ENCODE assay signal across 29 mouse cellular contexts in the genomic region with DNA sequence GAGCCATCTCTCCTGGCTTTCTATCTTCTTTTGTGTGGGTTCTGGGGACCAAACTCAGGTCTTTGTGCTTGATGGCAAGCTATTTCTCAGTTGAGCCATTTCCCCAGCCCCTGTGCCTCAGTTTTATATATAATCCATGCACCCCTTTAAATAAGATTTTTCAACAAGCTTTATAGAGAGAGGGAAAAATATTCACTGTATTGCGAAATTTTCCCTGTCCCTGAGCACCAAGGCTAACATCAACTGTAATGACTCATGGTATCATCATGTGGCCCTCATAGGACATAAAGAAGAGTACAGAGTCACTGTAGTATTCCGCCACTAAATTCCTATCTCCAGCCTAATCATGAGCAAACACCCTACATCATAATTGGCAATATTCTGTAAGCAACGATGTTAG.
A peak's percentile ranks its signal among the peaks of the same experiment; 100 is the strongest.
DNase-seq lines count a peak whose midpoint lies in the region; ATAC-seq and TF ChIP-seq lines count a peak whose summit lies in the region.
"Had no signal": no experiment of that assay in that cellular context is flagged by ENCODE, and none has a peak within 500 bp of the region (broad histone marks: within the 10 kb centered on the region; RNA-seq: fewer than 3 reads in every experiment).

No protein-coding gene starts in this region.

- H3K4me1 ChIP-seq in lung, postnatal 0 days (ENCODE audit: insufficient read depth, low read depth, low read length) = no peaks in the 10 kb centered on the region
- peaks cover 16% of the 10 kb centered on the region for H3K4me1 ChIP-seq in bone marrow macrophage, adult 2 months (ENCODE audit: control insufficient read depth, insufficient read depth, low read length)
- H3K4me1 ChIP-seq: embryonic facial prominence, embryonic 12.5 days; embryonic facial prominence, embryonic 15.5 days; forebrain, embryonic 12.5 days; heart, embryonic 10.5 days; heart, embryonic 13.5 days; hindbrain, embryonic 15.5 days; intestine, embryonic 15.5 days had no signal

- H3K27me3 ChIP-seq in lung, postnatal 0 days (replicated peaks; ENCODE audit: insufficient read depth, low read length) = no peaks in the 10 kb centered on the region
- H3K27me3 ChIP-seq: embryonic facial prominence, embryonic 12.5 days; embryonic facial prominence, embryonic 15.5 days; forebrain, embryonic 12.5 days; heart, embryonic 13.5 days; hindbrain, embryonic 15.5 days; intestine, embryonic 15.5 days had no signal

- WGBS in lung, postnatal 0 days = 84% methylated on average over 3 of the region's 3 CpGs

- no peaks in the 10 kb centered on the region for H3K9me3 ChIP-seq in lung, postnatal 0 days (ENCODE audit: low read length)
- H3K9me3 ChIP-seq: embryonic facial prominence, embryonic 12.5 days; embryonic facial prominence, embryonic 15.5 days; forebrain, embryonic 12.5 days; heart, embryonic 10.5 days; hindbrain, embryonic 15.5 days; intestine, embryonic 15.5 days had no signal

- H3K27ac ChIP-seq in lung, postnatal 0 days (ENCODE audit: low read length) = no peak overlapping the region
- peak overlapping the region; percentile 66 for H3K27ac ChIP-seq in bone marrow macrophage, adult 2 months (ENCODE audit: insufficient read depth, low read depth, low read length)
- H3K27ac ChIP-seq: embryonic facial prominence, embryonic 12.5 days; embryonic facial prominence, embryonic 15.5 days; forebrain, embryonic 12.5 days; heart, adult 2 months; heart, embryonic 10.5 days; heart, embryonic 13.5 days; hindbrain, embryonic 15.5 days; intestine, embryonic 15.5 days had no signal

- no peak overlapping the region for H3K4me2 ChIP-seq in lung, postnatal 0 days (replicated peaks; ENCODE audit: low read depth, low read length)
- H3K4me2 ChIP-seq: embryonic facial prominence, embryonic 12.5 days; embryonic facial prominence, embryonic 15.5 days; forebrain, embryonic 12.5 days; heart, embryonic 13.5 days; hindbrain, embryonic 15.5 days; intestine, embryonic 15.5 days had no signal

- no peak overlapping the region for H3K4me3 ChIP-seq in lung, postnatal 0 days (ENCODE audit: low read depth, low read length)
- H3K4me3 ChIP-seq in bone marrow macrophage, adult 2 months (ENCODE audit: insufficient read depth, low read length) = no peak overlapping the region
- H3K4me3 ChIP-seq: embryonic facial prominence, embryonic 12.5 days; embryonic facial prominence, embryonic 15.5 days; erythroblast, embryonic 14.5 days; forebrain, embryonic 12.5 days; heart, adult 2 months; heart, embryonic 10.5 days; heart, embryonic 13.5 days; hindbrain, embryonic 15.5 days; intestine, embryonic 15.5 days had no signal

- ATAC-seq in lung, postnatal 0 days = no peak
- ATAC-seq: activated CD4-positive, CD25-positive, alpha-beta regulatory T cell, adult 4 months; CD4-positive, CD25-positive, alpha-beta regulatory T cell, adult 4 months; forebrain, embryonic 16.5 days; intestine, embryonic 15.5 days had no signal

- no peak for TF ChIP-seq POLR2A in bone marrow macrophage, adult 2 months (IDR thresholded peaks at IDR 0.05; ENCODE audit: borderline replicate concordance, low read depth, low read length)

- H3K9ac ChIP-seq in lung, postnatal 0 days (replicated peaks; ENCODE audit: low read depth) = no peak overlapping the region
- H3K9ac ChIP-seq: embryonic facial prominence, embryonic 12.5 days; embryonic facial prominence, embryonic 15.5 days; forebrain, embryonic 12.5 days; heart, embryonic 13.5 days; hindbrain, embryonic 15.5 days; intestine, embryonic 15.5 days had no signal

- TF ChIP-seq EP300 in lung, postnatal 0 days (IDR thresholded peaks at IDR 0.05) = no peak

- H3K36me3 ChIP-seq in lung, postnatal 0 days (ENCODE audit: insufficient read depth, low read length) = no peaks in the 10 kb centered on the region
- H3K36me3 ChIP-seq: embryonic facial prominence, embryonic 12.5 days; embryonic facial prominence, embryonic 15.5 days; forebrain, embryonic 12.5 days; heart, embryonic 10.5 days; heart, embryonic 13.5 days; hindbrain, embryonic 15.5 days; intestine, embryonic 15.5 days had no signal

- DNase-seq in adrenal gland, adult 2 months = peak; percentile 46
- DNase-seq in adrenal gland, postnatal 25 days = no peak
- DNase-seq in lung, postnatal 0 days (ENCODE audit: low spot score) = peak; percentile 11
- no peak for DNase-seq in lung, postnatal 4 days
- DNase-seq in thymus, postnatal 36 days = no peak
- DNase-seq in kidney, adult 11 months = no peak
- DNase-seq: adrenal gland, adult 8-10 months; B cell, adult 2 months; cerebellum, adult 11 months; cerebellum, adult 2 months; cerebellum, adult 9-11 months; cerebellum, postnatal 25 days; gastrocnemius, postnatal 10 days; gastrocnemius, postnatal 36 days; heart, postnatal 4 days; kidney, adult 18-20 months had no signal

- no peak for TF ChIP-seq CTCF in lung, postnatal 0 days (IDR thresholded peaks at IDR 0.05)
- no peak for TF ChIP-seq CTCF in bone marrow macrophage, adult 2 months (IDR thresholded peaks at IDR 0.05; ENCODE audit: low read depth, low read length)

Comparison
In these comparisons a context has a peak if more than half of its experiments do, and no peak if none do; other contexts are left out.
1. DNase-seq: peak in adrenal gland, adult 2 months (single experiment) and lung, postnatal 0 days (single experiment); none in adrenal gland, postnatal 25 days (single experiment), lung, postnatal 4 days (0 of 2), thymus, postnatal 36 days (0 of 2) and kidney, adult 11 months (single experiment).